Comparison of ENCODE assay signal across 8 mouse cellular contexts in the genomic region with DNA sequence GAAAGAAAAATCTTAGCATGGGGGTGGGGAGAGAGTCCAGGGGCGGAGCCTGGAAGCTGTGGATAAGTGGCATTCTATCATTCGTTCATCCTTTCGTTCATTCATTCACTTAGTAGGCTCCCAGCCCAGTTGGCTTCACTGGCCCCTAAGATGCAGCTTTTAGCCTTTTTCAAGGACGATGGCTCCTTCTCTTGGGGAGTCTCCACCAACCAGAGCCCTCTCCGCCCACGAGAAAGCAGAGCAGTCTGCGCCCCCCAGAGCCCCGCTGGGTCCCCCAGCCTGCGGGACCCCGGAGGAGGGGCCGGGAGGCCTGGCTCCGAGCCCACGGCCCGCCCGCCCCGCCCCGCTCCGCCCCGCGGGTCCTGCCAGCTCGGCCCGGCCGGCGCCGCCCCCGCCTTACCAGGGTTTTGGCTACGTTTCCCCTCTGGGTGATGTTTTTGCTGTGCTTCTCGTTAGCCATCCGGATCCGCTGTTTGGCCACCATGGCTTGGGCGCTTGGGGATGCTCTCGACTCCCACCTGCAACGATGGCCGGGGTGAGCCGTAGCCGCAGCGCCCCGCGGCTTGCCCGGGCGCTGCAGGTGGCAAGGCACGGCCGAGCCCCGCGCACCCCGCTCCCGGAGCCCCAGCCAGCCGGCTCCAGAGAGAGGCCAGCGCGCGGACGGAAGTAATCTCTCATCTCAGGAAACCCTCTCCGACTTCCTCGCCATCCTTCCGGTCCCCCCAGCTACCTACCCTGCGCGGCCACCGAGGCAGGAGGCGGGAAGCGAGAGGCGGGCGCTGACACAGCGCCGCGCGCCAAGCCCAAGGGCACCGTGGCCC. TPM values are rescaled to one million over a fixed set of nuclear protein-coding genes. Genes with fewer than 3 reads are reported as not detected.
A peak's percentile ranks its signal among the peaks of the same experiment; 100 is the strongest.
DNase-seq lines count a peak whose midpoint lies in the region; ATAC-seq and TF ChIP-seq lines count a peak whose summit lies in the region.

No protein-coding gene starts in this region.

- peak overlapping the region; percentile 79 for H3K4me2 ChIP-seq in hindbrain, postnatal 0 days (ENCODE audit: low read depth, low read length)

- TF ChIP-seq CTCF in hindbrain, postnatal 0 days (IDR thresholded peaks at IDR 0.05; ENCODE audit: low read depth): no peak

- H3K4me3 ChIP-seq in hindbrain, postnatal 0 days (ENCODE audit: low read length): peak overlapping the region; percentile 45

- peak overlapping the region; percentile 65 for H3K9ac ChIP-seq in hindbrain, postnatal 0 days (replicated peaks; ENCODE audit: low read length)

- peak; percentile 59 for DNase-seq in T-cell, adult 2 months (ENCODE audit: low spot score)
- DNase-seq in cerebellum, postnatal 4 days (ENCODE audit: low spot score in 2 of 2): peak; percentile 34 to 75
- peak; percentile 57 for DNase-seq in gastrocnemius, postnatal 10 days
- DNase-seq in hindbrain, postnatal 0 days (ENCODE audit: low spot score): peak; percentile 82
- DNase-seq in left cerebral cortex, adult 11 months (ENCODE audit: low spot score): peak; percentile 44
- DNase-seq in lung, postnatal 25 days (ENCODE audit: low spot score): peak; percentile 44
- peak; percentile 58 for DNase-seq in retina, embryonic 14.5 days (ENCODE audit: low spot score)
- DNase-seq in thymus, postnatal 36 days: peak; percentile 58 to 74

- no peaks in the 10 kb centered on the region for H3K27me3 ChIP-seq in hindbrain, postnatal 0 days (ENCODE audit: insufficient read depth, low read length)

- no peaks in the 10 kb centered on the region for H3K36me3 ChIP-seq in hindbrain, postnatal 0 days (ENCODE audit: insufficient read depth, low read length)

- H3K9me3 ChIP-seq in hindbrain, postnatal 0 days (ENCODE audit: low read length): no peaks in the 10 kb centered on the region

- peak overlapping the region; percentile 93 for H3K27ac ChIP-seq in hindbrain, postnatal 0 days

- ATAC-seq in hindbrain, postnatal 0 days: peak; percentile 86

- 1% methylated on average over 62 of the region's 67 CpGs for WGBS in hindbrain, postnatal 0 days

- H3K4me1 ChIP-seq in hindbrain, postnatal 0 days (ENCODE audit: insufficient read depth, low read length): peaks cover 6% of the 10 kb centered on the region; the same call in 1 of the 2 replicates

RNA-seq across cellular contexts. Expression of gene Serp2, which starts 0.4 kb away (rescaled TPM):
- total RNA-seq in gastrocnemius, postnatal 10 days (2021): 1 to 10 TPM; 1.8 to 2.4 TPM
- total RNA-seq in hindbrain, postnatal 0 days (2014; rRNA removed): 125 and 187 TPM in 2 replicates
- 243 and 245 TPM in 2 replicates for polyA plus RNA-seq in hindbrain, postnatal 0 days (2015; fragmentation: Nextera tagmentation; extraction: Ambion mirVana)

Comparison
In these comparisons a context has a peak if more than half of its experiments do, and no peak if none do; other contexts are left out.
1. Peak in every context shown above with its lines: DNase-seq, ATAC-seq, H3K4me3 ChIP-seq and H3K27ac ChIP-seq.
2. RNA of gene Serp2, which starts 0.4 kb away (total RNA-seq): 125 to 187 TPM in hindbrain, postnatal 0 days; 1.8 to 2.4 TPM in gastrocnemius, postnatal 10 days; every median in the first group is over 10 times any median in the second.